Mouse (Mus musculus) lung, postnatal 14 days (tissue): ENCODE measurements around the gene Sppl3.

Experiments used
- DNase-seq: peaks from one replicate; pipeline ENCODE4 v3.0.0; 2021

Gene Sppl3

GRCm38 (mm10) chr5:115010577-115011216, at the start of gene Sppl3:
TSS of gene Sppl3 (plus strand) at chr5:115011137.
- peak; percentile 96 for DNase-seq

GRCm38 (mm10) chr5:114961590-114962360, 49.2 kb upstream of the Sppl3 start:
- DNase-seq: no peak

GRCm38 (mm10) chr5:114964315-114964966, 46.5 kb upstream of the Sppl3 start:
- DNase-seq: no peak

- DNase-seq: no peak
Measured at GRCm38 (mm10) chr5:114964967-114965898, 45.7 kb upstream of the Sppl3 start.

- no peak for DNase-seq
Measured at GRCm38 (mm10) chr5:114967523-114968268, 43.2 kb upstream of the Sppl3 start.

- no peak for DNase-seq
Measured at GRCm38 (mm10) chr5:114968651-114969050, 42.3 kb upstream of the Sppl3 start.

GRCm38 (mm10) chr5:114969064-114969463, 41.9 kb upstream of the Sppl3 start:
- DNase-seq: no peak

GRCm38 (mm10) chr5:114969609-114970215, 41.2 kb upstream of the Sppl3 start:
- DNase-seq: no peak

GRCm38 (mm10) chr5:114970824-114971227, 40.1 kb upstream of the Sppl3 start, which contains the start of gene Hnf1a:
TSS of gene Hnf1a (minus strand) at chr5:114971094.
- no peak for DNase-seq

- no peak for DNase-seq
Measured at GRCm38 (mm10) chr5:114972201-114972600, 38.7 kb upstream of the Sppl3 start.

GRCm38 (mm10) chr5:114973131-114973530, 37.8 kb upstream of the Sppl3 start:
- DNase-seq: no peak

- DNase-seq: no peak
Measured at GRCm38 (mm10) chr5:114976935-114977334, 34.0 kb upstream of the Sppl3 start.

GRCm38 (mm10) chr5:114978473-114978872, 32.5 kb upstream of the Sppl3 start:
- DNase-seq: no peak

- DNase-seq: no peak
Measured at GRCm38 (mm10) chr5:114978888-114979249, 32.1 kb upstream of the Sppl3 start.

GRCm38 (mm10) chr5:114979250-114980121, 31.5 kb upstream of the Sppl3 start:
- peak; percentile 72 for DNase-seq

GRCm38 (mm10) chr5:114980122-114980748, 30.7 kb upstream of the Sppl3 start:
- DNase-seq: peak; percentile 34

- no peak for DNase-seq
Measured at GRCm38 (mm10) chr5:114982001-114982400, 28.9 kb upstream of the Sppl3 start.

GRCm38 (mm10) chr5:114985074-114985473, 25.9 kb upstream of the Sppl3 start:
- DNase-seq: no peak

GRCm38 (mm10) chr5:114996447-114996846, 14.5 kb upstream of the Sppl3 start:
- DNase-seq: no peak

- peak; percentile 40 for DNase-seq
Measured at GRCm38 (mm10) chr5:114997327-114997726, 13.6 kb upstream of the Sppl3 start.
